Mouse (Mus musculus) embryo, embryonic 10.5 days (tissue): Measurements from ENCODE around the gene Ankrd55.

Source experiments
- DNase-seq: peaks from one replicate; pipeline ENCODE4 v3.0.0-alpha.2; 2015; ENCODE audit warnings: low spot score

The Ankrd55 gene

GRCm38 (mm10) chr13:112343628-112344009 is 55.4 kb downstream of the Ankrd55 start:
- no peak for DNase-seq

GRCm38 (mm10) chr13:112344270-112344864 is 56.1 kb downstream of the Ankrd55 start:
- no peak for DNase-seq

GRCm38 (mm10) chr13:112345542-112345941 is 57.3 kb downstream of the Ankrd55 start:
- no peak for DNase-seq

- DNase-seq: no peak
These were observed 57.8 kb downstream of the Ankrd55 start for GRCm38 (mm10) chr13:112346031-112346430.

- DNase-seq: peak; percentile 67
These were observed 58.5 kb downstream of the Ankrd55 start for GRCm38 (mm10) chr13:112346659-112347142.

GRCm38 (mm10) chr13:112348250-112348649 is 60.0 kb downstream of the Ankrd55 start:
- DNase-seq: no peak

- DNase-seq: no peak
These were observed 60.7 kb downstream of the Ankrd55 start for GRCm38 (mm10) chr13:112348896-112349484.

- DNase-seq: no peak
These were observed 61.2 kb downstream of the Ankrd55 start for GRCm38 (mm10) chr13:112349500-112349899.

- DNase-seq: no peak
These were observed 63.7 kb downstream of the Ankrd55 start for GRCm38 (mm10) chr13:112351943-112352342.

- DNase-seq: peak; percentile 54
These were observed 66.0 kb downstream of the Ankrd55 start for GRCm38 (mm10) chr13:112354109-112354867.

- no peak for DNase-seq
These were observed 66.7 kb downstream of the Ankrd55 start for GRCm38 (mm10) chr13:112354958-112355357.

GRCm38 (mm10) chr13:112355794-112356486 is 67.7 kb downstream of the Ankrd55 start:
- no peak for DNase-seq

- no peak for DNase-seq
These were observed 73.3 kb downstream of the Ankrd55 start for GRCm38 (mm10) chr13:112361575-112361974.

GRCm38 (mm10) chr13:112363218-112363617 is 75.0 kb downstream of the Ankrd55 start:
- no peak for DNase-seq

GRCm38 (mm10) chr13:112363746-112364145 is 75.5 kb downstream of the Ankrd55 start:
- DNase-seq: no peak

- no peak for DNase-seq
These were observed 76.4 kb downstream of the Ankrd55 start for GRCm38 (mm10) chr13:112364698-112365097.

- no peak for DNase-seq
These were observed 77.1 kb downstream of the Ankrd55 start for GRCm38 (mm10) chr13:112365303-112365702.

GRCm38 (mm10) chr13:112365762-112366161 is 77.5 kb downstream of the Ankrd55 start:
- no peak for DNase-seq

GRCm38 (mm10) chr13:112366321-112367029 is 78.2 kb downstream of the Ankrd55 start:
- DNase-seq: no peak

GRCm38 (mm10) chr13:112371729-112372128 is 83.5 kb downstream of the Ankrd55 start:
- no peak for DNase-seq

GRCm38 (mm10) chr13:112375766-112376165 is 87.5 kb downstream of the Ankrd55 start:
- DNase-seq: no peak

GRCm38 (mm10) chr13:112378782-112379305 is 90.6 kb downstream of the Ankrd55 start:
- no peak for DNase-seq
